Mouse (Mus musculus) E14TG2a.4 (cell line): ENCODE results near the gene Ccdc171.

ENCODE experiments used
- CTCF ChIP-seq: conservative IDR thresholded peaks from 2 replicates; pipeline ENCODE4 v1.5.1; 2014; ENCODE audit warnings: low read length
- NANOG ChIP-seq: IDR thresholded peaks from 2 replicates; pipeline ENCODE4 v1.6.1; 2014; ENCODE audit warnings: borderline replicate concordance, low read length, mixed read lengths

GRCm38 (mm10) chr4:83785115-83785514 is 259.8 kb downstream of the Ccdc171 start:
- no peak for TF ChIP-seq CTCF
- no peak for TF ChIP-seq NANOG
